Mouse (Mus musculus) central nervous system, embryonic 14 days (tissue): Measurements from ENCODE around the gene Spn. TPM values are rescaled to one million over a fixed set of nuclear protein-coding genes. Genes with fewer than 3 reads are reported as not detected.

Source experiments
- polyA plus RNA-seq: library from polyadenylated mRNA; depleted of rRNA; stranded (reverse); fragments of >200 nt; gene quantifications from 2 replicates; pipeline ENCODE4 v1.2.3, GENCODE M21; 2012; rRNA removed

Spn gene
- polyA plus RNA-seq, result 0.10 and 0.19 TPM in 2 replicates

DNA sequence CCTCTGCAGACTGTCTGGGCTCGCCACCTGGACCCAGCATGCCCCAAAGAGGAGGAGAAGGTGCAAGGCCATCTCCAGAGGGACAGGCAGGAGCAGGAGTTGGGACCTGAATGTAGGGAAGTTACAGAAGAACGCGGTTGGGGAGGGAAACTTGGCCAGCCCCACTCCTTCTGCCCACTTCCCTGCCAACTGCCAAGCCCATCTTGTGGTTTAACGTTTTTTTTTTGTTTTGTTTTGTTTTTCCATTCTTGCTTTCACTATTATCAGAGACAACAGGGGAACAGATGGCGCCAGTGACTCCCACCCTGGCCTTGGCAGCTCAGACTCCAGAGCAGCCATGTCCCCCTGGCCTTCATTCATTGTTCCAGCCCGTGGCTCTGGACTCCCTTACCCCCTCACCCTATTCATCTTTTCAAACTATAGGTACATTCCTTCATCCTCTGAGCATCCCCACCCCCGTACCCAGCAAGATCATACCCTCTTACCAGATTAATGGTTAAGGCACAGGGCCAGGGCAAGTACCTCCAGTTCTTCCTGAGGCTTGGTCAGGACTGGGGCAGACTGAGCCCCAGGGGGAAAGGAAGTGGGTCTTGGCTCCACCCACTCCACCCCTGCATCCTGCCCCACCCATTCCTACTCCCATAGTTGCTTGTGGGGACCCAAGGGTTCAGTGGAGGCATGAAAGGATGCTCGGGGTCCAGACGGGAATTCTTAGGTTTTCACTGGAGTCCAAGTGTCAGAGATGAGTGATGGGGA is at the start of gene Spn:
Spn (minus strand) TSS at position 562 of the 756 bp plus-strand sequence.

DNA sequence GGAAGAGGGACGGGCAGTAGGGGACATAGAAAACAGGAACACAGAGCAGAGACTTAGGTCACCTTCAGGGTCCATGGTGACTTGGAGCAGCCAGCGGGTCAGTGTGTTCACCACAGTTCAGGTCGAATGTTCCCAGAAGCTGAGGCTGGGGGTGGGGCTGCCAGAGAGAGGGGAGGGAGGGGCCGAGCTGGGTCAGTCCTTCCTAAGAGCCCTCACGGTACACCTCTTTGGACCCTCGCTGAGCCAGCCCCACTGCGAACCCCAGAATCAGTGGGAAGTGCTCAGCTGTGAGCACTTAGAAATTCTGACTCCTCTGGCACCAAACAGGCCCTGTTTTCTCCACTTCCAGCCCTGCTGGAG is 15.7 kb downstream of the Spn start, which contains the start of gene Qprt:
Qprt (minus strand) TSS at position 316 of the 360 bp plus-strand sequence.

DNA sequence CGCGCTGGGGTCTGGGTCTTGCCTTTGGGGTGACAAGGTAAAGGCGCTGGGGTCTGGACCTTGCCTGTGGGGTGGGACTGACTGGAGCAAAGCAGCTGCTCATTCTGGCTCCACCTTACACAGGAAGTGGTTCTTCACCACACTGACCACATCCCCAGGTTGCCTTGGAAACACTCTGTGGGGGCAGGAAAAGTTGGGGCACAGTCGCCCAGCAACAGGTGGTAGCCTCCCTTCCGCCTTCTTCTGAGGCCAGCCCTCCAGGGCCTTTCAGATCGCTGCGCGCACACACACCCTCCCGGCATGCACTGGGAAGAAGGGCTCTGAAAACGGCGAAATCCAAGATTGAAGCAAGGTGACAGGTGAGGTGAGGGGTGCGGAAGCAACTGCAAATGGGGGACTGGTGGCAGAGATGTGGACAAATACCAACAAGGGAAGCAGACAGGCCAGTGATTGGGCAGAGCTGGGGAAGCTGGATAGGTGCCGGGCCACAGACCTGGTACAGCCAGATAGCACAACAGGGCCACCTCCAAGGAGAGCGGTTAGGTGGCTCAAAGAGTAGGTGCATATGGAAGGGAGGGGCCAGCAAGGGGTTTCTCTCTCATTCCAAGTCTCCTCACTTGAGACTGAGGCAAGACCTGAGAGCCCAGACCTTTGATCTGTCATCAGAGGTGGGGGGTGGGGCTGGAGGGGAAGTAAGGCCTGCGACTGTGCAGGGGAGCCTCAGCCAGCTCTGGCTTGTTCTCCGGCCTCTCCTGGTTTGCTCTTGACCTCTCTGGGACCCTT is 46.3 kb downstream of the Spn start, which contains the start of gene AI467606:
AI467606 (plus strand) TSS at position 246 of the 783 bp plus-strand sequence.

DNA sequence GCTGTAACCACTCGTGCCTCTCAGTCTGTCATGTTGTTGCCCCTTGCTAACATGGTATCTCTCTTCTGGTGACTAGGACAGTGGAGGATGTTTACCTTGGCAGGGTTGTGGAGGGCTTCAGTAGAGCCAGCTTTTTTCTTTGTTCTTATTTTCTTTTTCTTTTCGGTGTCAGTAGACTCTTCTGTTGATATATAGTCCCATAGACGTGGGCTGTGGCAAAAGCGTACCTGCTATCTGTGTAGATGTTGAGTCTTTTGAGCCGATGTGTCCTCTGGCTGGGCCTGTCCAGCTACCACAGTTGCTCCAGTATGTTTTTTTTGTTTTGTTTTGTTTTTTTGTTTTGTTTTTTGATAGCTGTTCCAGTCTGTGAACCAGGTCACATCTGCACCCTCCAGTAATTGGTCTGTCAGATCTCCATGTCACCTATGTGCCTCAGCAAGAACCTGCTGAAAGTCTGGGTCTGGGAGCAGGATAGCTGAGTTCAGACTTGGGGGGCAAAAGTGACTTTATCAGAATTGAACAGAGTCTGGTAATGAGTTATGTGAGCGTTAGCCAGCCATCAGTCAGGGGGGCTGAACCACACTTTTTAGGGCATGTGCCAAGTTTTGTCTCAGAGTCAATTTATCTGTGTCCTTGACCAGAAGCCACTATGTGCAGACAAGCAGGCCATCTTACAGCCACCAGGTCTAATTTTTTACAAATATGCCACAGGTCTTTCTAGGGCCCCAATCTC is 50.2 kb downstream of the Spn start, which contains the start of gene Zg16:
Zg16 (minus strand) TSS at position 51 of the 733 bp plus-strand sequence.

Other genes with a start within 250 kb of the Spn start
- gene Tmem219, start 214.9 kb downstream of the Spn start, polyA plus RNA-seq, result 30.6 and 32.0 TPM in 2 replicates
- gene Kctd13, start 208.9 kb downstream of the Spn start, polyA plus RNA-seq, result 88.9 and 93.8 TPM in 2 replicates
- 16.9 and 17.6 TPM in 2 replicates for gene Asphd1, start 188.2 kb downstream of the Spn start, polyA plus RNA-seq
- gene Sez6l2, start 187.3 kb downstream of the Spn start, polyA plus RNA-seq, result 72.8 and 76.2 TPM in 2 replicates
- 126 and 133 TPM in 2 replicates for gene Cdipt, start 161.9 kb downstream of the Spn start, polyA plus RNA-seq
- gene Cdiptos, start 161.7 kb downstream of the Spn start, polyA plus RNA-seq, result 0.85 and 0.95 TPM in 2 replicates
- gene Mvp, start 123.2 kb downstream of the Spn start, polyA plus RNA-seq, result 3.9 and 5.7 TPM in 2 replicates
- 1.4 and 1.5 TPM in 2 replicates for gene Pagr1b, start 121.3 kb downstream of the Spn start, polyA plus RNA-seq
- gene Pagr1a, start 120.5 kb downstream of the Spn start, polyA plus RNA-seq, result 15.3 and 18.9 TPM in 2 replicates
- gene Gm42742, start 116.7 kb downstream of the Spn start, polyA plus RNA-seq, result 111 and 124 TPM in 2 replicates
- 54.6 and 70.1 TPM in 2 replicates for gene Prrt2, start 116.6 kb downstream of the Spn start, polyA plus RNA-seq
- 309 and 326 TPM in 2 replicates for gene Maz, start 110.8 kb downstream of the Spn start, polyA plus RNA-seq
- gene Kif22, start 95.4 kb downstream of the Spn start, polyA plus RNA-seq, result 42.4 and 56.6 TPM in 2 replicates
- gene Zg16, start 50.5 kb downstream of the Spn start, polyA plus RNA-seq, result 0.10 TPM in 1 of 2 replicates, not detected in the other
- 2.1 TPM in 2 replicates for gene AI467606, start 46.5 kb downstream of the Spn start, polyA plus RNA-seq
- 0.68 and 1.5 TPM in 2 replicates for gene Qprt, start 15.6 kb downstream of the Spn start, polyA plus RNA-seq
- gene Cd2bp2, start 58.2 kb upstream of the Spn start, polyA plus RNA-seq, result 139 and 140 TPM in 2 replicates
- gene Tbc1d10b, start 70.6 kb upstream of the Spn start, polyA plus RNA-seq, result 55.6 and 59.0 TPM in 2 replicates
- 4.0 and 196 TPM in 2 replicates for gene Mylpf, start 71.1 kb upstream of the Spn start, polyA plus RNA-seq
- 30.7 and 37.3 TPM in 2 replicates for gene Zfp553, start 95.2 kb upstream of the Spn start, polyA plus RNA-seq
- 28.1 and 35.9 TPM in 2 replicates for gene Sept1, start 95.3 kb upstream of the Spn start, polyA plus RNA-seq
- 84.0 and 85.7 TPM in 2 replicates for gene Zfp771, start 106.5 kb upstream of the Spn start, polyA plus RNA-seq
- gene Dctpp1, start 122.9 kb upstream of the Spn start, polyA plus RNA-seq, result 95.6 and 105 TPM in 2 replicates
- 22.5 and 23.0 TPM in 2 replicates for gene Sephs2, start 136.2 kb upstream of the Spn start, polyA plus RNA-seq
- 0.61 and 0.95 TPM in 2 replicates for gene Itgal, start 158.4 kb upstream of the Spn start, polyA plus RNA-seq
- 38.6 and 41.2 TPM in 2 replicates for gene Zfp768, start 207.8 kb upstream of the Spn start, polyA plus RNA-seq
- 7.0 and 7.4 TPM in 2 replicates for gene Zfp747, start 238.2 kb upstream of the Spn start, polyA plus RNA-seq
- 3.7 and 3.8 TPM in 2 replicates for gene 9130019O22Rik, start 249.3 kb upstream of the Spn start, polyA plus RNA-seq